Mouse (Mus musculus) layer of hippocampus, adult 18-20 months (tissue): ENCODE measurements at regions not wholly inside any gene's neighbourhood (a gene's known extent, or its start where the extent isn't known, plus 50 kb on each side); places are given as distances from the start of the nearest gene placed in this dataset.

Source experiments
- DNase-seq, 2 experiments: peaks; one replicate each; pipeline ENCODE4 v3.0.0; 2022; ENCODE audit warnings: low spot score in 2 of 2

DNA sequence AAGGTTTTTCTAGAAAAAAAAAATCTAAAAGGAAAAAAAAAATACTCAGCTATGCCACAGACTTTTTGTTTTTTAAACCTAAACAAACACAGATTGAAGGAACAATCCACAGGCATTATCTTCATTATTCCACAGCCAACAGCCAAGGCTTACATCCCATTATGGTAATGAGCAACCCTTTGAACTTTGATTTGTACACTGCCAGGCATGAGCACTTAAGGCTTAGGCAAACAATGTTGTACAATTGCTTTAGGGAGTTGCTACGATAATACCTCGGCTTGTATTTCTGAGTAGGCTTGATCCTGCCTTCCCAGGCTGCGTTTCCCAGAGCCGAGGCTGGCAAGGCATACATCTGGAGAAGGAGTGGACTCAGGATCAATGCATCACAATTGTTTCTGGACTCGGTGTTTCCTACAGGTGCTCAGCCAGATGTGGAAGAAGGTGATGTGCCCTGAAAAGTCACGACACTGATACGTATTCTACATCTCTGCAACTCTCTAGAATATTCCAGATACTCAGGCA, 409.0 kb upstream of the Igfbp7 start:
- DNase-seq: no peak

DNA sequence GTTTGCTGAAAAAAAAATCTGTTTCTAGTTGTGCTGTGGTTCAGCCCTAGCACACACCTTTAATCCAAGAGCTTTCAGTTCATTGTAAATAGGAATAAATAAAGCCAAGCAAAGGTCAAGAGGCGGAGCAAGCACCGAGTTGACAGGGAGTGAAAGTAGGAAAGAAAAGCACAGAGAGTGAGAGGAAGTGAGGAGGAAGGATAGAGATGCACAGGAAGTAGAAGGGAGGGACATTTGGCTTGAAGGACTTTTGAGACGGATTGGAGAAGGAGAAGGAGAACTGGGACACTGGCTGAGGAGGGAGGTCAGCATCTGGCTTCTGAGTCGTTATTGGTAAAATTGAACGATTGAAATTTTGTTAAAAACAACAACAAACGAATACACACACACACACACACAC, 402.0 kb upstream of the Igfbp7 start:
- DNase-seq: no peak

DNA sequence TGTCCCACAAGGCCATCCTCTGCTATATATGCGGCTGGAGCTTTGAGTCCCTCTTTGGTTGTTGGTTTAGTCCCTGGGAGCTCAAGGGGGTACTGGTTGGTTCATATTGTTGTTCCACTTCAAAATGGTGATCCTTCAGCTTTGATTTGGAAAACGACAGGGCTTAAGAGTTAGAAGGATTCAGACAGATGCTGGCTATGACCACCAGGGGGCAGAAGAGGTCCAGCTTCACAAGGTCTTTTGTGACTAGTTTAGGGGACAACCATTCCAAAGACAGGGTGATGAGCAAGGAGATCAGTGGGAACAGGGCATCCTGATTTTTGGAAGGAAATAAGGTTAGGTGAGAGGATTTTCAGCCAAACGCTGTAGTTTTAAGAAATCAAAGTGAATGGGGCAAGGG, 399.9 kb upstream of the Igfbp7 start:
- DNase-seq: peak; percentile 44 to 82

DNA sequence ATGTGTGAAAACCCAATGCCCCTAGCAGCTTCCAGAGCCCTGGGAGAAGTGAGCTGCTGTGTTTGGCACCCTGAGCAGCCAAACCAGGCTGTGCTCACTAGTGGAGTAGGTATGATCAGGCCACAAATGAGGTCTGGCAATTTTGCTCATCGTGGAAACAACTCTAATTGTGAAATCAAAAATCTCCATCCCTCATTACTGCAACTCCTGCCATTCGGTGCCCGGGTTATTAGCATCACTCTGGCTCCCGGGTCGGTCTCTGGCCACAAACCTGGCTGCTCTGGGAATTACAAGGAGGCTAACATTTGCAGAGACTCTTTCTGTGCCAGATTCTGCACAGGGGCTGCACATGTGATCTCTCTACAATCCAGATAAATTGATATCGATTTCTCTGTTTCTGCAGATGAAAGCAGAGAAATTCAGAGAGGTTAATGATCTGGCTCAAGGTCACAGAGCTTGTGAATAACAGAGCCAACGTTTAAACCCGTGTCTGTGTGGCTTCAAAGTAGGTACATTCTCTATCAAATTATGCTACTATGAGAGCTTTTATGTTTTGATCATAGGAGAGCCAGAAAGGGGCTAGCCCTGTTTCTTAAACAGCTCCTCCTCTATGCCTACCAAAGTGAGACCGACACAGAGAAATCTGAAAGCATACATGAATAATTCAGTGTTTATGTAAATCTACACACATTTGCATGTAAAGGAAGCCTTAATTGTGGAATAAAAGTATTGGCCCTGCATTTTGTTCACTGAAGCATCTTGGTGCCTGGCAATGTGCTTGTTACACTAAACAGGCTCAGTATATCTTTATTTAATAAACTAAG, 398.7 kb upstream of the Igfbp7 start:
- DNase-seq: no peak

DNA sequence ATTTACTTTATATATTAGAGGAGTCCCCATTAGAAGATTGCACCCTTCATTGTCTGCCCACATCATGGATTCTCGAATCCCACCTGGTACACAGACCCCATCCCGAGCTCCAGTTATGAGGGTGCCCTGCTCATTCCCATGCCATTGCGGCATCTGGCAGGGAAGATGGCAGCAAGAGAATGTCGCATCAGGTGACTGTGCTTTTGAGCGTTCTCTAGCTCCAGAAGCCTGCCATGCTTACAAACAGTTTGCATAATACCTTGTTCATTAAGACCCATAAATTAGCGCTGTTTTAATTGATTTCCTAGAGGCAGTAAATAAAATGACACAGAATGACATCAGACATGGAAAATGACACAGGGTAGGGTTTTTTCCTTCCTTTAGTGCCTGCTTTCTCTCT, 398.0 kb upstream of the Igfbp7 start:
- DNase-seq: no peak

DNA sequence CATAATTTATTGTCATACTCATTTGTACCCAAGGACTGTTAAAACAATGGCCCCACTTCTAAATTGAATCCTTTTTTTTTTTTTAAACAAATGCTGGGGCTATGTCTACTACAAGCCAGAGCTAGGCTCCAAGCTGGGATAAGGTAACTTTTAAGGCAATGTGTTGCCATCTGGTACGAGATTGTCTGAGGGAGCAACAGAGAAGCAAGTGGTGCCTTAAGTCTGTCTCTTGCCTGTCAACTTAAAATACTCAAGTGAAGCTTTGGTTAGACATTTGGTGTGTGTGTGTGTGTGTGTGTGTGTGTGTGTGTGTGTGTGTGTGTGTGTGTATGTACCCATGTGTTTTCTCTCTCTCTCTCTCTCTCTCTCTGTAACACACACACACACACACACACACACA, 397.5 kb upstream of the Igfbp7 start:
- peak in 1 of 2 experiments; percentile 11 for DNase-seq

DNA sequence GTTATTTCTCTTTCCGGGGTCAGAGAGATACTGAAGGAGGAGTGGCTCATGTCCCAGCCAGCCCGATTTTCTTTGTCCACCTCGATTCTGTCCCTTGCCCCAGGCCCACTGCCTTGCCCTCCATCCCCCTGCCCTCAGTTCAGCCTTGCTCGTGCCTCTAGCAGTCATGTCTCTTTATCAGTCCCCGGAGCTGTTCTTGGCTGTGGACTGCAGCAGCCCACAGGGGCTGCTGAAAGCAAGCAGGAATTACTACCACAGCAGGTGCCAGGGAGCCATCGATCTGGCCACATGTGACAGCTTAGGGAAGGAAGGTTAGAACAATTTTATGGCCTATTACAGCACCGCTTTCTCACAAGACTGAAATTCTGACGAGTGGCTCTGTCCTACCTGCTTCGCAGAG, 396.3 kb upstream of the Igfbp7 start:
- DNase-seq: no peak

DNA sequence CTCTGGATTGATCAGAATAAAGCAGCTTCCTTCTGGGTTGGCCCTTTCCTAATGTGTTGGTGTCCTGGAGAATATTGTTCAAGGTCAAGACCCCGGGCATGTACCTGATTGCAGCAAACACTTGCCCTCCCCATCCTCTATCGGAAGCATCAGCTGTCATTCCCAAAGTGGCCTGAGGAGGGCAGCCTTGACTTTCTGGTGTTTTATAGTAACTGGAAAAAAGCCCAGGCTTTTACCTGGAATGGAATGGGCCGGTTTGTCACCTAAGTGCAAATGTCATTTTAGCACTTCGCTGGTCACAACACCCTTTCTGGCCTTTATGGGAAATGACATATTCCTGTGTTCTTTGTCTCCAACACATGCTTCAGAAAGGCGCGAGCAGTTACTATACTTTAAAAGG, 395.7 kb upstream of the Igfbp7 start:
- peak; percentile 32 to 81 for DNase-seq

DNA sequence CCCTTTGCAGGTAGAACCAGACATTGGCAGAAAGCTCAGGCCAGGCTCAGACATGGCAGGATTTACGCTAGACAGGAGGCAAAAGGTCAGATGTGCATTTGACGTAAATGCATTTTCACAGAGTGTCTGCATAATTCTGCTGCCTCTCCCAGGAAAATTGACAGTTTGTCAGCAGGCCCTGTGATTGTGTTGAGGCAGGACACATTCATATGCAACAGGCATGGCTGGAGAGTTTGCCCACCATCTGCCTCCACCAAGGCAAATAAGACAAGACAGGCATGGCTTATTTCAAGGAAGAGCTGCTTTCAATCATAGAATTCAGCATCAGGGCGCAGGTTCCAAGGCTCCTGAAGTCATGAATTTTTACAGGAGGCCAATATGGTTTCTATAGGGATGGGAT, 389.1 kb upstream of the Igfbp7 start:
- no peak for DNase-seq

DNA sequence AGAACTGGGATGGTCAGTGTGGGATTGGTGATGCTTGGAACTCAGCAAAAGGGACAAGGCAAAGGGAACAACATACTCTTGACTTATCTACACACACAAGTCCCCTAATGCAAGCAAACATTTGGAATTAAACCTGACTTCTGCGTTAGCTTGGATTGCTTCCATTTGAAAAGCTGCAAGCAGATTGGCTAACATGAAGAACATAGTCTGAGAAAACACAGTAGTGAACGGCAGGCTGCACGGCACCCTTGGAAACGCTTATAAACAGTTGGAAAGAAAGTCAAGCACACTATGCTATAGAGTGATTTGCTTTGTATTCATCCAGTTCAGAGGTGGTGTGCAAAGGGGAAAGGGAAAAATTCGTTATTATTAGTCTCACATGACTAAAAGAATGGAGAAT, 387.9 kb upstream of the Igfbp7 start:
- no peak for DNase-seq

DNA sequence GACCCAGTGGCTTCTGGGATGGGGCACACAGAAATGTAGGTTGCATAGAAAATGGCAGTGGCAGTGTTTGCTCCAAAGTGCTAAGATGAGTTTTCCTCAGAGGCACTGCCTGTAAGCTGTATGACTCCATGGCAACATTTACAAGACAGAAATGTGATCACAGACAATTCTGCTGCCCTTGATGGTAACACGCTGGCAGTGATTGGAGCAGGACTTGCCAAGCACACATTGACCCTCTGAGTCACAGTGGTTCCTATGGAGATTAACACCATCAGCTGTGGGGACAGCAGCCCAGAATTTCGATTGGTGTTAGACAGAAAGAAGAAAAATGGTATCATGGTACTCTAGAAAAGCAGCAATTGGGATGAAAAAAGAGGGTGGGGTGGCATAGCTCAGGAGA, 376.1 kb upstream of the Igfbp7 start:
- DNase-seq: no peak

DNA sequence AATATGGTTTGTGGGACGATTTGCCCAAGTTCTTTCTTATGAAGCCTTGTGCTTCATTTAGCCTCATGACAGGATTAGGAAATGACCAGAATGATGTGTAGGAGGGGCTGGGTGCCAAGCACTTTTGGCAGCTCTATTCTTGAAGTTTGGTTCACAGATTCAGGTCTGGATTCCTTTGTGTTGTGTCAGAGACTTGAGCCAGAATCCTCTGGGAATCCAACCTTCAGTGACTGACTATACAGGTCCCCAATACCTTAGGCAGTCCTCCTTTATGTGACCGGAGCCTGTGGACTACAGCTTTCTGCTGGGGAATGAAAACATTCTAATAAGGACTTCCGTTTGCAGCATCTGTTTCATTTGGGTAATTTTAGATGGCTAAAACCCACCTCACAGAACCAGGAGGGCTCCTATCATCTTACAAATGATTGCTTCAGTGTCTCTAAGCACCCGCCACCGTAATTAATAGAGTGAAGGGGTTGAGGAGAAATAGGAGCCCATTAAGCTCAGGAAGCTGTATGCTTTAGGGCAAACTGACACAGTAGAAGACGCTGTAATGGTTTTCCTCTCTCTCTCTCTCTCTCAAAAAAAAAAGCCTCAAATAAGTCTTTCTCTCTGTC, 354.7 kb upstream of the Igfbp7 start:
- DNase-seq: peak in 1 of 2 experiments; percentile 11

DNA sequence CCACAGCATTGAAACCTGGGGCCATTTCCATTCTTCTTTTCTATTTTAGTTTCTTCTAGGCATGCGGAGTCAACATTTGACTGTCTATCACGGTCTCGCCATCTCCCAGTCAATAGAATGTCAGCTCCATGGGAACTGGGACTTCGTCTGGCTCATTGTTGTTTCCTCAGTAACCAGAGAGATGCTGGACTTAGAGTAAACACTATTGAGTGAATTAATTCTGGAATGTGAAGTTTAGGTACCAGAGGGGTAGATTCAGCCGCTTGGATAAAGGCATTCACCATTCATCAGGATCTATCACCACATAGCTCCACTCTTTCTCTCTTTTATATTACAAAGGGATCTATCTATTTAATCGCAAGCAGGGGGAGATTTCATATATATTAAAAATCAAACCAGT, 354.2 kb upstream of the Igfbp7 start:
- no peak for DNase-seq

DNA sequence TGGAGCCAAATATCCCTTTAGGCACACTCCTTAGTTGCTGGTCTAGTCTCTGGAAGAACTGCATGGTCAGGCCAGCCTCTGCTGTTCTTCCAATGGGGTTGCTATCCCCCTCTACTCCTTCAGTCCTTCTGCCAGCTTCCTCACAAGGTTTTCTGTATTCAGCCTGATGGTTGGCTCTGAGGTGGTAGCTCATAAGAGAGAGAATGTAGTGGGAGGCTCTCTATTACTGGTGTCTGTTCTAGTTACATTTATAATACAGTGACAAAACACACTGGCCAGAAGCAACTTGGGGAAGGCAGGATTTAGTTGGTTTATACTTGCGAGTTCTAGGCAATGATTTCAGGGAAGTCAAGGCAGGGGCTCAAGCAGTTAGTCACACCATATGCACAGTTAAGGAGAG, 341.1 kb upstream of the Igfbp7 start:
- no peak for DNase-seq

DNA sequence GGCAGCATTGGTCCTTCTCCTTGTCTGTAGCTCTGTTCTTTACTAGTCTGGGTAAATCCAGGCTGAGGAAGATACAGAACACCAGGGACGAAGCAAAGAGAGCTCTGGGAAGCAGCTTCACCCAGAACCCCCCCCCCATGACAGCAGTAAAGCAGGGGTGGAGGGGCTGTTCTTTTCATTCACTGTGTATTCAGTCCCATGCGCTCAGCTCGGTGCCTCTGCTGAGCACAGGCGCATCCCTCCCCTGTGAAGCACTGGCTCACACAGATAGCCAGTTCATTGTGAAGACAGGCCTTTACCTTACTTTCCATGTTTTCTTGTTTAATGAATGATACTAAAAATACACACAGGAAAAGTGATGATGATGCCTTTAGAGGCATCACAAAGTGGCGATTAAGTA, 338.8 kb upstream of the Igfbp7 start:
- no peak for DNase-seq

DNA sequence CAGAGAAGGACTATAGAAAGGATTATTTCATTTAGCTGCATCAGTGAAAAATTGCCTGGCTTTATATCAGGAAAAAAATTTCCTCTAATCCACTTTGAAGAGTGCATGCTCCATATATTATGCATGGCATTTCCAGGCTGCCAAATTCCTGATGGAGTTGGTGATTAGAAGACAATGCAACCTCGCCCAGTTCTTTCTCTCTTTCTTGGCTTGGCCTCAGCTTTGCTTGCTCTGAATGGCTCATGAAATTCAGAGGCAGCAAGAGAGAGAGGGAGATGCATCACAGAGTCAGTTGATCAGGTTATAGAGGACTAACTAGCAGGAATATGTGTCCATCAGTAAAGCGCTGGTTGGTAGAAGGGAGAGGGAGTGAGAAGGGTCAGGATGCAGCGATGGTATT, 335.6 kb upstream of the Igfbp7 start:
- DNase-seq: no peak

DNA sequence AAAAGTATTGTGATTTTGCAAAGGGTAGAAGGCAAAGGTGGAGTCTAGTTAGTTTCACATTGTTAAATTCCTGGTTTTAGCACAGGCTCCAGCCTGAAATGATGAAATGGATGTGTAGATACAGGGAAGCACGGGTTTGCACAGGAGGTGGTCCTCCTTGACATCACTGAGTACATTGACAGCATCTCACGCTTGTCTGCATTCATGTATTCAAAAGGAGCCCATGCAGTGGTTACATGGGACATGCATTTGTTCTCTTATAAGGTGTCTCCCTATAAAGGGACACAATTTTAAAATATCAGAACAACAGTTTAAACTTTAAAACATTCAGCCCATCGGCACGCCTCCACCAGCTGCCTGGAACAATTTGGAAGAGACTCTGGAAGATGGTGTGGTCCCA, 322.4 kb upstream of the Igfbp7 start:
- DNase-seq: peak in 1 of 2 experiments; percentile 8

DNA sequence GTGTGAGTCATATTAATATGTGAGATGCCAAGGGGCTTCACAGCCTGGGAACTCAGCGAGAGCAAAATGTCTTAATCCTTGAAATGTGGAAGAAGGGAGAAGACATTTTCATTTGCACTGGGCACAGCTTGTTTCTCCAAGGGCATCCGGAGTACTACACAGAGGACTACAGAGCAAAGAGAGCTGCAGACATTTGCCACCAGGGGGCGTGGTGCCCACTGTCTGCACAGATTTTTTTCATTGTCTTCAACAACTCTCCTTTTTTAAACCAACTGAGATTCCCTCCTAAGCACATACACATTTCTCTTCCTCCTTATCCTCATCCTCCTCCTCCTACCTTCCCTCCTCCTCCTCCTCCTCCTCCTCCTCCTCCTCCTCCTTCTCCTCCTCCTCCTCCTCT, 273.8 kb upstream of the Igfbp7 start:
- no peak for DNase-seq

DNA sequence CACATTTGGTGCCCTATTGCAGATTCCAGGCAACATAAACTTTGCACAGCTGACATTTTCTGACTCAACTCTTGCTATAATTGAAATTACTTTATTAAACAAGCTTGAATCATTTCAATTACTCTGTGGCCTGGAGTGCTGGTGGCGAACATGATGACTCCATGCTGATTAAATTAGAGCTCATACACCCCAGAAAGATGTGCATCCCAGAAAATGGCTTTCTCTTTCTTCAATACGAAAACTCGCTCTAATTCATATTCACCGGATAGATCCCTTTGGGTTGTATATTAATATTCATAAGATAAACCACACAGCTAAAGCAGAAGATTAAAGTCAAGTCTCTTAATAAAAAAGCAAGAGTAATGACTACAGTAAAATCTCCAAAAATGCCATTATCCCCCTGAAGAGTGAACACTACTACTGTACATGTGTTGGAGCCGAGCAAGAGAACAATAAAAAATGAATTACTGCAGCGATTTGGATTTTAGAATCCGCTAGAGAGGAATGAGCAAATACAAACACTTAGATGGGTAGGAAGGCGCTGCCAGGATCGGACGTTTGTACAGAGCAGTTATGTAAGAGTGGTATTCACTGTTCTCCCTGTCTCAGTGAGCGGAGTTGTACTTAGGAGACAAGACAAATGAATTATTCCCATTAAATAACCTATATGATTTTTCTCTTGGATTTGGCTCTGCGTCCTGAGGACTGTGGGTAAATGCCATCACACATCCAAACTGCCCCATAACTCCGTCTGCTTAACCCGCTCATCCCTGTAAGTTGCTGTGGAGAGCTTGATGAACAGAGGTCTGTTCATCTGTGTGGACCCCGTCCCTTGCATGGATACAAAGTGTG, 264.5 kb upstream of the Igfbp7 start:
- no peak for DNase-seq

DNA sequence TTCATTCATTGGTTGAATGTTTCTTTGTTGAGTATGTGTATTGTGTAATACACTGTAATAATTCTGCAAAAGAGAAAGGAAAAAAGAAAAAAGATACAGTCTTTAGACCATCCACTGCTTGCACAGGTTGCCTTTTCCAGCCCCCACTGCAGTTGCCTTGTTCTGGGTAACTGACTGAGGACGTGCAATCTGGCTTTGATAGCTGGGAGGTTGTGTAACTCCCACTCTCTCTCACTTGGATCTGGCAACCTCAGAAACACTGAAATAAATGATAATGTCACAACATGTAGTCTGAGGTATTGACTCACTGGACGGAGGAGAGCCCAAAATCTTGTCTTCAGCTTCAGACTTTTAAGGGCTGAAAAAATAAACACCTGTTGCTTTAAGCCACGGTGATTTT, 255.3 kb upstream of the Igfbp7 start:
- DNase-seq: peak; percentile 60 to 69

DNA sequence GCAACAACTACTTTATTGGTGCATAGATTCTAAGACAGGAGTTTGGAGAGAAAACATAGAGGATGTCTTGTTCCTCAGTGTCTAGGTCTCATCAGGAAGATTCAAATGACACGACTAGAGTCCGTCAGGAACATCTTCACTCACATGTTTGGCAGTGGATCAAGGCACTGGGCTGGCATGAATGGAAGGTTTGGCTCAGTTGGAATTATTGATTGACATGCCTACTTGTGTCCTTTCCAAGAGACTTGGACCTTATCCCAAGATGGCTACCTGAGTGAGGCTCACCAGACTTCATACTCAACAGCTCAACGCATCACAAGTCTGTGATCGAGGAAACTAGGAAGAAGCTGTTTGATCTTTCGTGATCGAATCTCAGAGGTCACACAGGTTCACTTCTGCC, 251.2 kb upstream of the Igfbp7 start:
- DNase-seq: no peak

DNA sequence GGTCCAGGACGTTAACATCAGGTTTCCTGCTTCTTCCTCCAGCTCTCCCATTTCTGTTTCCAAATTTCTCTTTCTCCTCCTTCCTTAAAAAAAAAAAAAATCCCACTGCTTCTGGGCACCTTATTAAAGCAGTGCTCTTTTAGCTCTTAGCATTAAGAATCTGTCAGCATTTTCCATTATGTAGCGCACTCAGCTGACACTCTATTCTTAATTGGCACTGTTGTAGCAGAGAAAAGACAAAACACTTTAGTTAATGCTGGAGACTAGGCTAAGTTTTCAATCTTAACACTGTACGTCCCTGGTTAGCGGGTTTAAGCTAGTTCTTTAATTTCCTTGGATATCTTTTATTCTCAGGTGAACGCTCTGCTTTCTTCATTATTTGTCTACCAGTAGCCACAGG, 236.8 kb upstream of the Igfbp7 start:
- no peak for DNase-seq
